Mouse (Mus musculus): Measurements from ENCODE around the gene Copg2. TPM values are rescaled to one million over a fixed set of nuclear protein-coding genes. Genes with fewer than 3 reads are reported as not detected.

Gene Copg2
- 10 to 100 TPM; 15.6 to 19.9 TPM for total RNA-seq (2021)
- long read RNA-seq, experiment 1, partial matches to known transcripts = 5 of 7 reads
- long read RNA-seq, experiment 1, other reads (novel, unspliced or antisense) = 1 of 7 reads
- long read RNA-seq, experiment 2, transcript Copg2-201 (24 exons, 3,961 nt) = major isoform, 5 of 11 reads
- long read RNA-seq, experiment 2, partial matches to known transcripts = 2 of 11 reads
- long read RNA-seq, experiment 2, other reads (novel, unspliced or antisense) = 2 of 11 reads

- peak; percentile 97 for DNase-seq
Measured at GRCm38 (mm10) chr6:30896195-30896985, at the start of gene Copg2. Copg2 (minus strand) TSS chr6:30896794.

DNA sequence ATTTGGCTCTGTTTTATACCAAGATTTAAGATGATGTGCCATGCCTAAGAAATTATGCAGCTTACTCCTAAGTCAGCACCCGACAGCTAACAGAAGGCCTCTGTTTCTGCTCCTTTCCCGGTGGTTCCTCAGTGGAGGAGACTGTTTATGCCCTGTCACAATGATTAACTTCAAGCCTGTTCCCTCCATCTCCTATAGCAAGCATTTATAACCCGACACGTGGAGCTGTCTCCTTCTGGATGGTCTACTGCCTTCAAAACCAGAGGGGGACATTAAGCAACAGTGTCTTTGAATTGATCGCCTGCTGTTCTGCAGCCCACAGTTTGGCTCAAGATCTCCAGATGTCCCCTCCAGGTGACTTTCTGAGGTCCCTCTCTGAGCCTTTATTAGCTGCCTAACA is 42.7 kb upstream of the Copg2 start:
- DNase-seq = no peak

DNA sequence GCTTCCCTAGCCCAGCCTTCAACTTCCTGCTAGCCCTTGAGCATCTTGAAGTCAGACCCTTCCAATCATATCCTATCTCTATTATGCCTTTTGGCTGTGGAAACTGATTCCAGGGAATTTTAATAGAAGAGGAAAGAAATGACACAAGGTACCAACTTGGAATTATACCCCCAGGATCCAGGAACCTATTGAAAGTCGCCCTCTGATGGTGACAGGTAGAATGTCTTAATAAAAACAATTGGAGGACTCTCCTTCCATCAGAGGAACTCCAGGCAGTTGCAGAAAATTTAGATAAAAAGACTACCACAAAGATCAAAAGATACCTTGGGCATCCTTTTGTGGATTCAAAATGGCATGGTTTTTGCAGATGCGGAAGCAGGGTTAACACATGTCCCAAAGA is 26.2 kb upstream of the Copg2 start:
- no peak for DNase-seq

GRCm38 (mm10) chr6:30921826-30922225 is 25.2 kb upstream of the Copg2 start:
- no peak for DNase-seq

DNA sequence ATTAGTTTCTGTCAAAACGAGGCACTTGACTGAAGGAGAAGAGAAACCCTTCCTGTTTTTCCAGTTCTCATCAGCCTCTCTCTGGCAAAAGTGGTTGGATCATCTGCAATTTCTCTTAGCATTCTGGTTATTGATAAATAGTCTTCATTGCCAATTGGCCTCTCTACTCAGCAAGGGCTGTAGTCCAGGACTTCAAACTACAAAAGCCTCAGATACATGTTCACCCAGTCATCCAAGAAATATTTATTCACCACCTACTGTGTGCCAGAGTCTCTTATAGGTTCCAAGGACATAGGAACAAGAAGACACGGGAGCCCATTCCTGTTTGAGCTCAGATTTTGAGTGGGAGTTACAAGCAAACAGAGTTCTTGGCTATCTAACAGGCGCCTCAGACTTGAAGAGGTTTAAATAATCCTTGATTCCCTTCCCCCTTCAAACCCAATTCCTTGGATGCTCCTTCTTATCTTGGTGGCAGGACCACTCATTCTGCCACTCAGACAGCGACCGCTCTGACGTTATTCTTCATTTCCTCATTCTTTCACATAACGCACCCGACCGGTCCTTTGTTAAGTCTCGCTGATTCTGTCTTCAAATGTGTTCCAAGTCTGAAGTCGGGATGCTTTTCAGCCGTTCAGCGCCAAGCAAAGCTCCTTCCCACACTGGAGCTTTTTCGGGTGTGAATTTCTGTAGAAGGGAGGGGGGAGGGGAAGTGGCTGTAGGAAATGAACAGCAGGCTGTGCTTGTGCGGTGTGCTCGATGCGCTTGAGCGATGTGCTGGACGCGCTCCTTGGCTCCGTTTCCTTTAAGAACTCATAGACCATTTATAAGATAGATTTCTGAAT is 24.5 kb upstream of the Copg2 start:
- DNase-seq = peak; percentile 20

GRCm38 (mm10) chr6:30915473-30915872 is 18.9 kb upstream of the Copg2 start, which contains the start of gene Tsga13:
Tsga13 (minus strand) TSS chr6:30915573.
- no peak for DNase-seq

- DNase-seq = no peak
Measured at GRCm38 (mm10) chr6:30907970-30908369, 11.4 kb upstream of the Copg2 start.

DNA sequence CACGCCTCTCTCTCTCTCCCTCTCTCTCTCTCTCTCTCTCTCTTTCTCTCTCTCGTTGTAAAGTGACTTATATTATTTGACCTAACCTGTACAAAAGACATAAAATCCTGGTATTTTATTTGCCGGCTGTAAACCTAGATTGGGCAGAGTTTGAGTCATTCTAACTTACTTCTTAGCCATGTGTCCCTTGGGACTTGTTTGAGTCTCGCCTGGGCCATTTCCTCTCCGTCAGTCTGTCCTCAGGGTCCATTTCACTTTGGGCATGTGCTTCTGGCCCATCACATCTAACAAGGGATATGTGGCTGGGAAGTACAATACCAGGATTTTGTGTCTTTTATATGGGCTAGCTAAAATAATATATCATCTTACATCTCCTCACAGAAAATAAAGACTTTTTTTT is 8.3 kb upstream of the Copg2 start:
- no peak for DNase-seq

GRCm38 (mm10) chr6:30904033-30904432 is 7.4 kb upstream of the Copg2 start:
- DNase-seq = no peak

- DNase-seq = no peak
Measured at GRCm38 (mm10) chr6:30897520-30897919, 926 bp upstream of the Copg2 start.

GRCm38 (mm10) chr6:30896986-30897327 is 363 bp upstream of the Copg2 start:
- no peak for DNase-seq

- no peak for DNase-seq
Measured at GRCm38 (mm10) chr6:30895819-30896194, 787 bp downstream of the Copg2 start.

GRCm38 (mm10) chr6:30893081-30893480 is 3.5 kb downstream of the Copg2 start:
- no peak for DNase-seq

- no peak for DNase-seq
Measured at GRCm38 (mm10) chr6:30891761-30892160, 4.8 kb downstream of the Copg2 start.

- no peak for DNase-seq
Measured at GRCm38 (mm10) chr6:30884856-30885255, 11.7 kb downstream of the Copg2 start.

GRCm38 (mm10) chr6:30883491-30883890 is 13.1 kb downstream of the Copg2 start:
- peak; percentile 12 for DNase-seq

GRCm38 (mm10) chr6:30876661-30877060 is 19.9 kb downstream of the Copg2 start:
- no peak for DNase-seq

DNA sequence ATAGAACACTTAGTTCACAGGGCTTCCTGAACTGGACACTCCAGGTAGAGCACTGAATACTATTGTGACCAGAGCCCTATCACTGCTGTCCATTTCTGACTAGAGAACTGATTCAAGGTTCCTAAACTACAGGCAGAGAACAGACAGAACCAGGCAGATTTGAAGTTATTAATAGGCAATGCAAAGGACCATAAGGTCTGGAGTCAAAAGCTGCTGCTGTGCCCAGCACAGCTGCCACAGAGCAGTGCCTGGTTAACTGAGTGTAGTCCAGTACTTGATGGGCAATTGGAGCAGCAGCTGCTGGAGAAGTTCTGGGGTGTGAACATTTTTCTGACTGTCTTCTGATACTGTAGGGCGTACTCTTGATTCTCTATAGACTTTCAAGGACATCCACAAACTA is 30.1 kb downstream of the Copg2 start:
- no peak for DNase-seq

- DNase-seq = no peak
Measured at GRCm38 (mm10) chr6:30865031-30865678, 31.4 kb downstream of the Copg2 start.

DNA sequence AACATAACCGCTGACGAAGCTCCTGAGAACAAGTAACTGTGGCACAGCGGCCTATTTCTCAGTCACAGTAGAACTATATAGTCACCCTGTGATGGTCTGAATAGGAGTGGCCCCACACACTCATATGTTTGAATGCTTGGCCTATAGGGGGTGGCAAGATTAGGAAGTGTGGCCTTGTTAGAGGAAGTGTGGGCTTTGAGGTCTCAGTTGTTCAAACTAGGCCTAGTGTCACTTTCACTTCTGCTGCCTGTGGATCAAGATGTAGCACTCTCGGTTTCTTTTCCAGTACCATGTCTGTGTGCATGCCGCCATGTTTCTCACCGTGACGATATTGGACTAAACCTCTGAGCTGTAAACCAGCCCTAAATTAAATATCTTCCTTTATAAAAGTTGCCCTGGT is 40.6 kb downstream of the Copg2 start:
- no peak for DNase-seq

DNA sequence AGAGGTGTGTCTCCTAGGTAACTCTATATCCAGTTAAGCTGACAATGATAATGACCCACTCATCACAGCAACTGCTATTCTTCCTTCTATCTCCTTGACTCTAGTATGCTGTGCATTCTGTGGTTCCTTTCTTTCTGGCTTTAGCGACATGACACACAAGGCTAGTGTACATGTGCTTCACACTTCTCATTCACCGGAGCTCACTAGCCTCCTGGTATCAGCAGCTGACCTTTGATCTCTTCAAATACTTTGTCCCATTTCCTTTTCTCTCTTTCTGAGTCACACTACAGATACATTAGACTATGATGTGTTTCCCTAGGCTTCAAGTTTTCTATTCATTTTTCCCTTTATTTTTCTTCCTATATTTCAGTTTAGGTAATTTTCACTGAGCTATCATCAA is 41.4 kb downstream of the Copg2 start:
- DNase-seq = no peak

GRCm38 (mm10) chr6:30849818-30850217 is 46.8 kb downstream of the Copg2 start:
- no peak for DNase-seq

- no peak for DNase-seq
Measured at GRCm38 (mm10) chr6:30832241-30832640, 64.4 kb downstream of the Copg2 start.
